Mouse (Mus musculus) c-Kit-positive CD71-positive TER-119-positive erythroid progenitor cells, embryonic 14.5 days (primary cell): ENCODE measurements around the gene Treml4.
A peak's percentile ranks its signal among the peaks of the same experiment; 100 is the strongest.
"Not testable (repeated sequence)": the region's sequence is repeated elsewhere in the genome, so short reads cannot be mapped to it uniquely, and the experiment has no call there.

ENCODE experiments used
- DNase-seq: peaks from one replicate; pipeline ENCODE4 v3.0.0-alpha.2; 2013; ENCODE audit warnings: low spot score

Gene Treml4

DNA sequence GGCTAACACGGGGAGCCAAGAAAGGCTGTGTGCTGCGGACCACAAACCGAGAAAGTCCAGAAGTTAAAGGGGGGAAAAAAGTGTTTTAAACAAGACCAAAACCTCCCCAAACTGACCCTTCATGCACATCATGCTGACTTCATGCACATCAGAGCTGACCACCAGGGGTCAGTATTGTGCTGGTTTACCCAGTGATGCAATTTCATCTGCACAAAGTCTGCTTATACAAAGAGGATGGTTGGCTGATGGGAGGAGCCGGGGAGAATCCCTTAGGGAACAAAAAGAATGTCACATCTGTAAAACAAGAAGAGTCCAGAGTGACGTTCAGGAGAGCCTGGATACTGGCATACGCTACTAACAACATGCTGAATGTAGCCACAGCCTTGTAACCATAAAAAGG lies 10.8 kb downstream of the Treml4 start:
- DNase-seq, result peak; percentile 87

DNA sequence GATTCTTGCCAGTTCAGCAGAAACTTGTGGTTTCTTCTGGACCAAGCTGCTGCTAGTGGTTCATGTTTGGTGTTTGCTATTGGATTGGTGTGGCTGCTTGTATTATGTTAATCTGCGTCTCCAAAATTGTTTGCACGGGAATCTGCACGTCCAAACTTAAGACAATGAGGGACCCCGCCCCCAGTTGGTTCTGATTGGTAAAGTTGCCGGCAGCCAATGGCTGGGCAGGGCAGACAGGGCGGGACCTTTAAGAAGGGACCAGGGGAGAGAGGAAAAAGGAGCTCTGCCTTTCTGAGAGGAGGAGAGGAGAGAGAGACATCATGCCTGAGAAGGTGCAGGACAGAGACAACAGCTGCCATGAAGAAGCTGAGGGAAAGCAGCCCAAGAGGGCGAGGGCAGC lies 11.6 kb downstream of the Treml4 start:
- no peak for DNase-seq

DNA sequence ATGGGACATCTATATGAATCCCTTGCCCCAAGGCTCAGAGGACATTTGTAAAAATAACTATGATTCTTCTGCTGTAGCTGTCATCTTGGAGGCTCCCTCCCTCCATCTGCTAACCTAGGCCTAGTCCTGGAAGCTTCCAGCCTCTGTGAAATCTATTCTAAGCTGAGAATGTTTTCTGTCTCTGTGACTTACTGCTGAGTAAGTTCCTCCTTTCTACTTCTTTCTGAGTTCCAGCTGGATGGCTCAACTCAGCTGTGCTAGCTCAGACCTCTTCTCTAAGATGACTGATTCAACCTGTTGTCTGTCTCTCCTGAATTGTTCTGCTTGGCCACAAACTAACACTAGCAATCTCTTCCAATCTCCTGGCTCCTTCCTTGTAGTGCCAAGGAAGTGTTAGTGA lies 14.3 kb downstream of the Treml4 start:
- no peak for DNase-seq

DNA sequence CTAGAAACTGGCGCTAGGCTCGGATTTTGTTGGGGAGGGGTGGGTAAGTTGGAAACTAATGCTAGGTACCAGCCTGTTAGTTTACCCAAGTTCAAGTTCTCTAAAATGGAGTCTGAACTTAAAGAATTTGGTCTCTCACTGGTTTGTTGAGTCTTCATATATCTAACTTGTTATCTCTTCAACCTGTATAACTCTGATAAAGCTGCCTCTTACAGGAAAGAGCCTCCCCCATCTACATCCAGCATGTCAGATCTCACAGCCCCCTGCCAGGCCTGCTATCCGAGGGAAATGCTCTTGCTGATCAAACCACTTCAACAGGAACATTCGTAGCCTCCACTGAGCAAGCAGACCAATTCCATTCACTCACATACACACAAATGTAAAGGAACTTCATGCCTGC lies 14.9 kb downstream of the Treml4 start:
- no peak for DNase-seq

DNA sequence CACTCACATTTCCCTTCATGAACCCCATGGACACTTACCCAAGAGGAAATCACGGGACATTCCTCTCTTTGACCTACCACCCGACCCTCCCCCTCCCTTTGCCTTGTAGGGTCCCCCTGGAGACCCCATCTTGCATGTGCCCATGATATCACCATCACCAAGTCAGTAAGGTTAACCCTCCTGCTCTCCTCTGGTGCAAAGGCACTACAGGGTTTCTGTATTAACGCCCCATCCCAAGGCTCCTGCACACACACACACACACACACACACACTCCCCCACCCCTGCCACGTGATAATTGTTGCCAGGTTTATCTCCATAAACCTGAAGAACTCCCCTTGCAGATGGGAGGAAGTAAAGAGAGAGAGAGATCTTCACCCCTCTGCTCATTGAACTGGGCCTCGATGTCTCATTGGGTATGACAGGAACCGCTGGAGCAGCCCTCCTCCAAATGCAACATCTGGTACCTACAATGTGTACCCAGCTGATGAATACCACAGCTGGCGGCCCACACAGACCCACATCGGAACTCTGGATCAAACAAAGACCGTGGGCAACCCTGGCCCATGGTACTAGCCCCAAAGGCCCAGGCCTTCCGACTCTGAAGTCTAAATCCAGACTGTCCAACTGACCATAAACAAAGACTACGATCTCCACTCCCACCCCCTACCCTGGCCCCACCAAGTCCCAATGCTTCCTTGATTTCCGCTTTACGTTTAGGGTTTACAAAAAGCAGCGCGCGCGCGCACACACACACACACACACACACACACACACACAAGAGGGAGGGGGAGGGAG lies 17.0 kb downstream of the Treml4 start:
- DNase-seq, result no peak

DNA sequence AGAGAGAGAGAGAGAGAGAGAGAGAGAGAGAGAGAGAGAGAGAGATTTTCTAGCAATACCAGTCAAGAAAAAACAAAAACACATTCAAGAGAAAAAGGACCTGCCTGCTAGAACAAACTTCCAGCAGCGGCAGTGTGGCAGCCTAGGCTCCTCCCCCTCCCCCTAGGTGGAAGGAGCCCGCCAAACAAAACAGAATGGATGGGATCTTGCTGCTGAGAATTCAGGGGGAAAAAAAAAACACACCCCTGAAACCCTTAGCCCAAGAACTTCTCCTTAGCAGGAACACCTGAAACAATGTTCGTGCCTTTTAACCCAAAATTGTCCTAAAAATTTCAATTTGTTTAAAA lies 17.6 kb downstream of the Treml4 start:
- no peak for DNase-seq

DNA sequence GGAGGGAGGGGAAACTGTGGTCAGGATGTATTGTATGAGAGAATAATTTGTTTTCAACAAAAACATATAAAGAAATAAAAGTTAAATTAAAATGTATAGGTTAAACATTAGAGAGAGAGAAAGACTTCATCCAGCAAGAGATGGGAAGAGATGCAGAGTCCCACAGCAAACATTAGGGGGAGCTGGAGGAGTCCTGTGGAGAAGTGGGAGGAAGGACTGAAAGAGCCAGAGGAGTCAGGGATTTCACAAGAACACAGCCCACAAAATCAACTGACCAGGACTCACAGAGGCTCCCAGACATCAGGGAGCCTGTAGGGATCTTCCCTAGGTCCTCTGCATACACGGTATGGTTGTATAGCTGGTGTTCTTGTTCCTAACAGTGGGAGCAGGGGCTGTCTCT lies 22.7 kb downstream of the Treml4 start:
- no peak for DNase-seq

DNA sequence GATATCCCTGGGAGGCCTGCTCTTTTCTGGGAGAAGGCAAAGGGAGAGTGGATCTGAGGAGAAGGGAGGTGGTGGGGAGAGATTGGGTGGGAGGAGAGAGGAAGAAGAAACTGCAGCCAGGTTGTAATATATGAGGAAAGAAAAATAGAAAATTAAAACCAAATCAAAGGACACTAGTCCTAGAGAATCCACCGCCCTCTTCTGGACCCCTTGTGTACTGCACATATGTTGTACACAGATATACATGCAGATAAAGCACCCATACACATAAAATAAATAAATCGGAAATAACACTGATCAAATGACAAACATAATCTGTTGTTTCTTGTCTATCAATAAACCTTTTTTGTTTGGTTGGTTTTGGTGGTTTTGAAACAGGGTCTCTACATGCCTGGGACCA lies 23.2 kb downstream of the Treml4 start:
- no peak for DNase-seq

DNA sequence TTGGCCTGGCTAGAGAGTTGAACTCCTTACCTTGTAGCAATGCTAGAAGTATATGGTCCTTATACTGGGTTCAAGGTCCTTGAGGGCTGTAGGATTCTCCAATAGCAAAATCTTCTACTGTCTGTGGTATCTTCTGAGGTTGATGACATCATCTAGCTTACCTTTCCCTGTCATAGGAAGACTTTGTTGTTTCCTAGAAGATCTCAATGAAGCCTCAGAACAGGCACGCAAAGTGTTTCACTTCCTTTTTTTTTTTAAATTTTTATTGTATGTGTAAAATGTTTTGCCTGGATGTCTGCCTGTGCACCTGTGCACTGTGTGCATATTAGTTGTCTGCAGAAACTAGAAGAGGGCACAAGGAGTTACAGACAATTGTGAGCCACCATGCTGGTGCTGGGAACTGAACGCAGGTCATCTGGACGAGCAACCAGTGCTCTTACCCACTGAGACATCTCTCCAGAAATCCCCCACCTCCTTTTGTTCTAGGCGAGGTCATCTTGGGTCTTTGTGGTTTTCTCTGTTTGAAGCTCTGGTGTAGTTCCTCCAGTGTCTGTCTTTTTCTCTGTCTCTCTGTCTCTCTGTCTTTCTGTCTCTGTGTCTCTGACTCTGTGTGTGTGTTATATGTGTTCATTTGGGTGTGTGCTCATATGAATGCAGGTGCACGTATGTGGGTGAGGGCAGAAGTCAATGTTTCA lies 29.6 kb downstream of the Treml4 start:
- no peak for DNase-seq

DNA sequence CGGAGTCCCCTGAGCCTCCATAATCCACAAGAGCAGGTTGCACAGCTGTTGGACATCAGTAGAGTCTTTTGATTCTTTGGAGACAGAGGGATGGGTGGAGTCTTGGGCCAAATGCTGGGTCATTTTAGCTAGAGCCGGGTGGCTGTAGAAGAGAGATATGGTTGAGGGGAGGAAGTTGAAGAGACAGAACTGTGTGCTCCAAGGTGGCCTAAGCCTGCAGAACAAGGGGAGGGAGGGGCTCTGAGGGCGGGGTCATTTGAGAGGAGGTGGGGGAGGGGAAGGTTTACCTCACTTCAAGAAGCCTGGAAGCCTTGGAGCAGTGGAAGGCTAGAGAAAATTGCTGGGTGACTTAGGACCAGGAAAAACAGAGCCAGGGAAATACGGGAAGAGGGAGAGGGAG lies 35.1 kb downstream of the Treml4 start, which contains the start of gene Treml2:
TSS of gene Treml2 (plus strand) at position 296 of the 400 bp plus-strand sequence.
- DNase-seq, result peak; percentile 76

DNA sequence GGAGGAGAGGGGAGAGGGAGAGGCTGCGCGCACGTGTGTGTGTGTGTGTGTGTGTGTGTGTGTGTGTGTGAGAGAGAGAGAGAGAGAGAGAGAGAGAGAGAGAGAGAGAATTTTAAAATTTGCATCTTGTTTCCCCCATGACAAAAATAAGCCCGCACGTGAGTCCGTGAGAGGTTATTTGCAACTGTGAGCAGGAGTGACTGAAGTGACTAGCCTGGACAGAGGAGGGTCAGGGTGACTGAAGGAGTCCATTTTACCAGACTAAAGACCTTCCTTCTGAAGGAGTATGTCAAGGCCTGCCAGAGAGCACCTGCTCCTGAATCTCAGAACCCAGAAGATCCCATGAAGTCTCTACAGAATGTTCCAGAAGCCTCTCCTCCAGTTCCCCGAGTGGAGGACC lies 35.7 kb downstream of the Treml4 start:
- DNase-seq, result no peak

DNA sequence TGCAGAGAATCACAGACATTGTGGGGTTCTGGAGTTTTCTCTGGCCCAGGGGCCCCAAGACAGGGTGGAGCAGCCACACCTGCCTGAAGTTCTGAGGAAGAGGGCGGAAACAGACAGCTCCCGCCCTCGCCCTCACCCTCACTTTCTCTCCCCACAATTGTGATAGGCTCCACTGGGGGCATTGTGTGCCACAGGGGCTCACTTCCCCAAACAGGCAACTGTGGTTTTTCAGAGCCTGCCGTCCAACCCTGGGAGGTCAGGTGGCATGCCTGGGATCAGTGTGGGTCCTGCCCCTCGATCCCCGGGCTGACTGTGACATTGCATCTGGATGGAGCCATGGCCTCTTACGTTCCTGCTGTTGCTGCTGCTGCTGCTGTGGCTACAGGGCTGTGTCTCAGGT lies 36.1 kb downstream of the Treml4 start:
- peak; percentile 59 for DNase-seq

DNA sequence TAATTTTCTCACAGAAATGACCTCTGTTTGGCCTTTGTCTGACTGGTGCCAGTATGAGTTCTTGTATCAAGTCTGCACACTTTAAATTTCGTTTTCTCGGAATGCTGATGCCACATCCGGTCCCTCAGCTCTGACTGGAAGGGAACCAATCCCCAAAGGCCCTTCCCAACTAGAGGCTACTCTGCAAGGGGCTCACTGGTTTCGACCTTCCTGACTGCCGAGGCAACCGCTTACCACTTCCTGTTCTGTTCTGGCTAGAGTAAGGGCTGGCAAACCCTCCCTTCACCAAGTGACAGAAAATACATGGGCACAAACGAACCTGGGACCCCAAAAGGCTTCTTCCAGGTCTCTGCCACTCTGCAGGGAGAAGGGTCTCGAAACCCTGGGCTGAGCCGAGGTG lies 36.8 kb downstream of the Treml4 start:
- DNase-seq, result no peak

DNA sequence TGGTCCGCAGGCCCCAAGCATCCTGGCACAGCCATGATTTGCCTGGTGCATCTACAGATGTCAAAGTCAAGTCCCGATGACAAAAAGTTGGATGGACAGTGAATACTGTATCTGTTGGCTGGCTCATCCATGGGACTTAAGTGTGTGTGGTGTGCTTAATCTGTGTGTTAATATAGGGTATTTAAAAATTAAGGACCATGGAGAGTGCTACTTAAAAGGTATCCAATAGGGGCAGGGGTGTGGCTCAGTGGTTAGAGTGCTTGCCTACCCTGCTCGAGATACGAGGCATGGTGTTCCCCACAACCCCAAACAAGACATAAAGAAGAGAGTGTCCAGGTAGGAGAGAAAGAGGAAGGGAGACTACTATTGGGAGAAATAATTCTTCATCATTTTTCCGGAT lies 37.7 kb downstream of the Treml4 start:
- DNase-seq, result no peak

DNA sequence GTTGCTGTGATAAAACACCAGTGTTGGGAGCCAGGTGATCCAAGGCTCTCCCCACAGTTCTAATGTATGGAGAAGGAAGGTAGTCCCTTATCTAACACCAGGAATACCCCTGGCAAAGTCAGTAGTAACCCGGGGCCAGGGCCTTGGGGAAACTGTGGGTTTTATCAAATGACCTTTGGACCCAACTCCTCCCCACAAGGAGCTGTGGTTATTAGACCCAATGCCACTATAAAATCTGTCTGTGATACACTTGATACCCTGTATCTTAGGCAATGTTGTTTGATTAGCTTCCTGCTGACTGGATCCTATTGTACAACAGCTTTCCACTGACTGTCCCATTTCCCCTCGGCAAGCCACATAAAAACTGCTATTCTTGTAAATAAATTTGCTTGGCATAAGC lies 48.0 kb downstream of the Treml4 start:
- DNase-seq, result no peak

DNA sequence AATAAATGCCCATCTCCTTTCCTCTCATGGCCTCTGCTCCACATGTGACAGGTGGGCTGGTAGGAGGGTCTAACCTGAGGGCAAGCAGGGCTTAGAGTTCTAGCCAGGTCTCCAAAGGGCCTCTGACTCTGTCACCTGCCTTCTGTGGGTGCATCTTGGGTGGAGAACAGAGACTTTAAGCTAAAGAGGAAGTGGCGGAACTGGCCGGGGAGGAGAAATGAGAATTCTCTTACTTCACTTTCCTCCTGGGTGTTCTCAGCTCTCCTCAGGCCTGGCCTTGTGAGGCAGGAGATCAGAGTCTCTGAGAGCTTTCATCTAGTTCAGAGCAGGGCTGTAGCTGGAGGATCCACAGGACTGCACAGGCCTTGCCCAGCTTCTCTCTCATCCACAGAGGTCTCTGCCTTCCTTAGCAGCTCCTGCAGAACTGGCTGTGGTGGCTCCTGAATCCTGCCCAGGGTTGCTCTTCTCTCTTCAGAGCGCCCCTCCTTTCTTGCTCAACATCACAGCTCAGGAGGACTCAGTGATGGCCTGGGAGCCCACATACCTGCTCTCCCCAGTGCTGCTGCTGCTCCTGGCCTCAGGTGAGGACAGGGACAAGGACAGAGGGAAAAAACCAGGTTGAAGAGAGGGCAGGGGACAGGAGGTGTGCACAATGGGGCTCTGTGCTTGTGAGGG lies 51.9 kb downstream of the Treml4 start, which contains the start of gene B430306N03Rik:
TSS of gene B430306N03Rik (plus strand) at position 237 of the 675 bp plus-strand sequence.
- not testable (repeated sequence) for DNase-seq

DNA sequence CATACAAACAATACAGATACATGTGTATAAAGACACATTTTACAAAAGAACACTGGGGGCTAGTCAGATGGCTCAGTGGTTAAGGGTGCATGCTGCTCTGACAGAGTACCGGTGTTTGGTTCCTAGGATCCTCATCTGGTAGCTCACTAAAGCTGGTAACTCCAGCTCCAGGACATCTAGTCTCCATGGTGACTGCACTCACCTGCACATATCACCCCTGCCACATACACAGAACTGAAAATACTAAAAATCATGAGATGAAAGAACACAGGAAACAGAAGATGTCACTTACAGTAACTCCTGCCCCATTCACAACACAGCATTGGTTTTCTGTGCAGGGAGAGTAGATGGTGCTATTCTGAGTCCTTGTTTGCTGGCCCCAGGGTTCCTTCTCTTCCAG lies 54.6 kb downstream of the Treml4 start:
- no peak for DNase-seq

DNA sequence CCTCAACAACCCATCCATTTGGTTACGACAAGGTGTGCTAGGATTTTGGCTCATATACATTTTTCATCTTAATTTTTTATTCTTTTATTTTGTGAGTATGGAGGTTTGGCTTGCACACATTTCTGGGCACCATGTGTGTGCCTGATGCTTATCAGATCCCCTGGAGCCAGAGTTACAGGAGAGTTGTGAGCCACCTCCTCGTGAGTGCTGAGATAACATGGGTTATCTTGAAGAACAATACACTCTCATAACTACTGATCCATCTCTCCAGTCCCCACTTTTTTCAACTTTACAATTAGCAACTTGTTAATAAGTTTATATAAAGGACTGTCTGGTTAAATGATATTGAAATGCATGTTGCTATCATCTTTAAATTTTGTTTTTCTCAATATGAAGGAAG lies 57.2 kb downstream of the Treml4 start:
- no peak for DNase-seq

DNA sequence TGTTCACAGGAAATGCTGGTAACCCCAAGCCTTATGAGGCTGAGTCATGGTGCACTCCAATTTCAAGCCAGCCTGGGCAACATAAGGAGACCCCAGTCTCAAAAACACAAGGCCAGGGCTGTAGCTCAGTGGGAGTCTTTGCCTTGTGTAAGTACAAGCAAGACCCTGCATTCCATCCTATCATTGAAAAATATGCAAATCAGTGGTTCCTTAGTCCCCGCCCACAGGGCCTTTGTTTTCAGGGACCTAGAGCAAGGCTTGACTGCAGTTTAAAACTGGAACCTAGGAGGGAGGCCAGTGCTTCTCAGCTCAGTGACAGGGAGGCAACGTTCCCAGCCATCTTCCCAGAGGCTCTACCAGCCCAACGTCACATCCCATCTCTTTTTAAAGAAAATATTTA lies 59.1 kb downstream of the Treml4 start:
- no peak for DNase-seq

DNA sequence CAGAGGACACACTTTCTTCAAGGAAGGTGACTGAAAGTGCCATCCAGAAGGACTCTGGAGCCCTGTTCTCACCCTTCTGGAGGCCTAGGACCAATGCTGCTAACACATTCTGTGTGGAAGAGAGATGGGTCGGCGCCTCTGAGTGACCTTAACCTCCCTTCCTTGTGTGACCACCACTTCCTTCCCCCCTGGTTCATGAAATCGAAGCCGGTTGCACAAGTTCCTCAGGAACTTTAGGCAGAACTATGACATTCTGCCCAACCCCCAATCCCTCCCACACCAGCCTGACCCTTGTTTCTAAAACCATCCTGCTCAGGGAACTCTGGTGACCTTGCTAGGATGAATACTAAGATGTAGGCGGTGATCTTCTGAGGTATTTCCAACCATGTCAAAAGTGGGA lies 60.2 kb downstream of the Treml4 start:
- DNase-seq, result no peak
